Mouse (Mus musculus) neural tube, embryonic 13.5 days (tissue): Measurements from ENCODE around the gene Hoxd3. TPM values are rescaled to one million over a fixed set of nuclear protein-coding genes. Genes with fewer than 3 reads are reported as not detected.

Experiments used
- ATAC-seq: fragments of 200-750 bp; cut with Nextera tagmentation; 2 replicates; pipeline ENCODE4 v1.8.0; 2017; ENCODE audit warnings: low read depth, mild to moderate bottlenecking, moderate TSS enrichment, moderate library complexity
- H3K27ac ChIP-seq: fragments of 300-500 bp; sonication (generic); replicated peaks from 2 replicates; pipeline ENCODE4 v1.5.1; 2015; ENCODE audit warnings: moderate library complexity, mild to moderate bottlenecking, inconsistent platforms
- H3K27me3 ChIP-seq: fragments of 300-500 bp; sonication (generic); 2 replicates; pipeline ENCODE4 v1.6.1; 2015; ENCODE audit warnings: mild to moderate bottlenecking, inconsistent platforms
- H3K36me3 ChIP-seq: fragments of 300-500 bp; sonication (generic); 2 replicates; pipeline ENCODE4 v1.6.1; 2015; ENCODE audit warnings: mild to moderate bottlenecking, inconsistent platforms
- H3K4me1 ChIP-seq: fragments of 300-500 bp; sonication (generic); replicated peaks from 2 replicates; pipeline ENCODE4 v1.6.1; 2015; ENCODE audit warnings: inconsistent platforms
- H3K4me2 ChIP-seq: fragments of 300-500 bp; sonication (generic); 2 replicates; pipeline ENCODE4 v1.6.1; 2015; ENCODE audit warnings: inconsistent platforms, mild to moderate bottlenecking, moderate library complexity
- H3K4me3 ChIP-seq: fragments of 300-500 bp; sonication (generic); 2 replicates; pipeline ENCODE4 v1.5.1; 2015; ENCODE audit warnings: mild to moderate bottlenecking, inconsistent platforms
- H3K9ac ChIP-seq: fragments of 300-500 bp; sonication (generic); 2 replicates; pipeline ENCODE4 v1.6.1; 2015; ENCODE audit warnings: moderate library complexity, mild to moderate bottlenecking, inconsistent platforms
- H3K9me3 ChIP-seq: fragments of 300-500 bp; sonication (generic); 2 replicates; pipeline ENCODE4 v1.6.1; 2016; ENCODE audit warnings: inconsistent platforms
- WGBS: fragments of 180-500 bp; shearing (Covaris S2); methylation state at CpG from one replicate; pipeline ENCODE4 v1.1.7; 2015; 5-methylcytosine and 5-hydroxymethylcytosine counted together
- polyA plus RNA-seq: library from polyadenylated mRNA; unstranded; fragments of >200 nt; fragmentation: Nextera tagmentation; extraction: Ambion mirVana; gene quantifications from 2 replicates; pipeline ENCODE4 v1.2.1, GENCODE M21; 2015

Hoxd3 gene
- polyA plus RNA-seq, 1 experiment from 2014 or later: 24.2 TPM

DNA sequence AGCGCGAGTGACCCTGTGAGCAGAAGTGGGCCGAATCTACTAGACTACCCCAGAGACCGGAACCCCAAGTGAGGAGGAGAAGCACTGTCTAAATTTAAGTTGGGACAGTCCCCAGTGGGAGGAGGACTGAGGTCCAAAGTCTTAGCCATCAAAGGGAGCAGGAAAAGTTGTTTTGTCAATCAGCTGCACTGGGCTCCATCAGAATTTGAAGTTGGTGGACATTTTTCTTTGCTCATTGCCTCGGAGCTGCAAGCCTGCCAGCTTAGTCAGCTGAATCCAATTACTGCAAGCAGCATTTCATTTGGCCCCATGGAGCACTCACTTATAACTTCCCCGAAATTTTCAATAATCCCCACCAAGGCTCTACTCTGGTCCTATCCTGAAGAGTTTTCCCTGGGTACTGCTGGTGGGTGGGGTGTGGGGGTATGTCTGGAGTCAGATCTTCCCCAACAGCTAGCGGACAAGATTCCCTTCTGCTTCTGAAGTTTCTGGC lies 25.9 kb downstream of the Hoxd3 start:
- Histone ChIP-seq H3K27me3 (no peaks in the 10 kb centered on the region), H3K9me3 (no peaks in the 10 kb centered on the region), H3K27ac (peak overlapping the region; percentile 99), H3K4me2 (peak overlapping the region; percentile 68), H3K9ac (peak overlapping the region; percentile 86), H3K4me1 (peaks cover 93% of the 10 kb centered on the region), H3K36me3 (peaks cover 7% of the 10 kb centered on the region), H3K4me3 (peak overlapping the region; percentile 38)
- WGBS: 13% methylated on average over 7 of the region's 7 CpGs
- no peak for ATAC-seq

DNA sequence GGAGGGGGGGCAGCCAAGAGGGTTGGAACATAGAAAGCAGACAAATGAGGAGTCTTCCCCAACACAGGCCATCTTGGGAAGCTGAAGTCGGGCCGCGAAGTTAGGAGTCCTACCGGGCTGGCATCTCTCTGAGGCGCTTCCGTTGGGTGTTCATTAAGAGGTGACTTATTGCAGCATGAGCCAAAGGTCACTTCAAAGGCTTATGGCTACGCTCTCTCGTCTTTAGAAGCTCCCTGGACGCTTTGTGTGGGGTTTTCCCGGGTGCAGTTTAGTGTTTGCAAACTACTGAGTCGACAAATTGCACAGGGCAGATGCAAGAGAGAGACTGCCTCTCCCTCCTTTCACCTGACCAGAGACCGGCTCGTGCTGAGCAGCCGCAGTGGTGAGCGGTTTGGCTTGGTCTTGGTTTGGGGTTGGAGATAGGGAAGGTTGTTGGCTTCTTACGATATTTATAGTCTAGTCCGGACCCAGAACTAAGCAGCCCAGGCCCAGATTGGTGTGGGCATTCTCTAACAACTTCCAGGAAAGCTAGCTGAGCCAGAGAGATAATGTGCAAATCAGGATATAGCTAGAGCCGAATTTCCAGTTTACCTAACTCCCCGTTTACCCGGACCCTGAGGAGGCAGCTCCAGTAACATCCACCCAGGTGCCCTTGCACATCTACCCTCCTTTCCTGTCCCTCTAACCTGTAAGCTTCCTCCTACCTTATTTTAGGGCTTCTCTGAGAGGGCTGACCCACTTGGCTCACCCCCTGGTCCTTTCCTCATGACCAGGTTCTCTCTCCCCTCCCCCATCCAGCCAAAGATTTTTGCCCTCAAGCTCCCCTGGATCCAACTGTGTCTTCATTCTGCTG lies 27.1 kb downstream of the Hoxd3 start:
- WGBS: 2% methylated on average over 20 of the region's 20 CpGs
- Histone ChIP-seq H3K9me3 (no peaks in the 10 kb centered on the region), H3K9ac (peak overlapping the region; percentile 86), H3K4me2 (peak overlapping the region; percentile 68), H3K36me3 (peaks cover 11% of the 10 kb centered on the region), H3K4me1 (peaks cover 90% of the 10 kb centered on the region), H3K4me3 (peak overlapping the region; percentile 38), H3K27ac (peak overlapping the region; percentile 99), H3K27me3 (no peaks in the 10 kb centered on the region)
- no peak for ATAC-seq

DNA sequence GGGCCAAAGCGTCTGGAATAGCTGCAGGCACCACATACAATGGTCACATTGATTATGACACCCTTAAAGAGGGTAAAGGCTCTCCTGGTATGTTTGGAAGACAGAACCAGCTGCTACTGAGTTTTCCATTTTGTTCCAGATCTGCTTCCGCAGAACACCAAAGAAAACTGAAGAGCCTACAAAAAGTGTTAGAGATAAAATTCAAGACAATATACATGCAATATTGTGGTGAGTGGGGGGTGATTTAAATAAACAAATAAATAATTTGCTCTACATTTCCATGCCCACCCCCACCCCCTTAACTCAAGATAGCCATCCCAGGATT lies 27.7 kb downstream of the Hoxd3 start:
- Histone ChIP-seq H3K9ac (peak overlapping the region; percentile 86), H3K27me3 (no peaks in the 10 kb centered on the region), H3K9me3 (no peaks in the 10 kb centered on the region), H3K27ac (peak overlapping the region; percentile 99), H3K4me2 (peak overlapping the region; percentile 68), H3K4me3 (peak overlapping the region; percentile 38), H3K4me1 (peaks cover 90% of the 10 kb centered on the region), H3K36me3 (peaks cover 17% of the 10 kb centered on the region)
- ATAC-seq: no peak
- 7% methylated on average over 2 of the region's 2 CpGs for WGBS

DNA sequence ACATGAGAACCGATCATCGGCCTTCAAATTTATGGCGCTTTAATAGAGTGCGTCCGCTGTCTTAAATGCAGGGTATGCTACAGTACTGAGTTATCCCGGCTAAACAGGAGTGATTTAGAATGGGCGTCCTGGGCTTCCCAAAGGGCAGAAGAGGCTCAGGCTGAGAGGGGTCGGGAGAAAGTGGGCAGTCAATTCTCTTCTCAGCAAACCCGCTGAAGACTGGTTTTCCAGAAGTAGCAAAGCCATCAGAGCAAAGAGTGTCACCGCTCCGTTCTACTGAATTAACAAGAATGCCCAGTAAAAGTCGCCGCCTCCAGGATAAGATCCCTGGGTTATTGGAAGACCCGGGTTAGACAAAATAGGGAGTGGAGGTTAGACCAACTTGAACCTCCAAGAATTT lies 28.1 kb downstream of the Hoxd3 start:
- Histone ChIP-seq H3K27ac (peak overlapping the region; percentile 99), H3K9me3 (no peaks in the 10 kb centered on the region), H3K4me2 (peak overlapping the region; percentile 68), H3K27me3 (no peaks in the 10 kb centered on the region), H3K4me3 (peak overlapping the region; percentile 38), H3K4me1 (peaks cover 90% of the 10 kb centered on the region), H3K9ac (peak overlapping the region; percentile 86), H3K36me3 (peaks cover 21% of the 10 kb centered on the region)
- under 1% methylated on average over 14 of the region's 14 CpGs for WGBS
- ATAC-seq: no peak

DNA sequence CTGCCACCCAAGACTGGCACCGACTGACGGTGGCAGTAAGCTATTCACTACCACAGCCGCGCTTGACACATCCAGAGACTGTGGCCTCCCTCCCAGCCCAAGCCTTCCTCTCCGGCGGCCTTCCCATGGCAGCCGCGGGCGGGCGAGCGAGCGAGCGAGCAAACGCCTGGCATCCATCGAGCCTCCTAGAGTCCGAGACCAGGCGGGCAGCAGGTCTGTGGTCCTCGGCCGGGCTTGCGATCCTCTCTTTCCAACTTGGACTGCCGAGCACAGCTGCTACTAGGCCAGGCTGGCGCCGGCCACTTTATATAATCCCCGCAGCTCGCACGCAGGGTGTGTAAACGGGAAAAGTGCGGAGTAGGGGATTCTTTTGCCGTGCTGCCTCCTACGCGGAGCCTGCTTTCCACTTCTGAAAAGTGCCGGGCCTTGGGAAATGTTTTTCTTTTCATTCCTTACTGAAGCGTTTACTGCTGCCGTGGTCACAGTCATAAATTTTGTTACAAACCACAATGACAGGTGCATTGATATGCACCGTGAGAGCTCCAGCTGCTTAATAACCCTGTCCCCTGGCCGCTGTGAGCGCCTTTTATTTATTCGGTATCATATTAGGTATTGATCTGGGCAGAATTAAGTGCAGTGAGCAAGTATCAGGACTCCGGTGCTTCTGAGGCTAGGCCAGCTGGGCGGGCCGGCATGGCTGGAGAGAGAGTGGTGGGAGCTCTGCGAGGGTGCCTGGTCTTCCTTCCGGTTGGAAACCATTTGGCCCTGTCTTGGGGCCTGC lies 28.8 kb downstream of the Hoxd3 start:
- H3K9me3 ChIP-seq: no peaks in the 10 kb centered on the region
- H3K36me3 ChIP-seq: peaks cover 19% of the 10 kb centered on the region
- H3K4me1 ChIP-seq: peaks cover 90% of the 10 kb centered on the region
- peak overlapping the region; percentile 38 for H3K4me3 ChIP-seq
- no peaks in the 10 kb centered on the region for H3K27me3 ChIP-seq
- peak overlapping the region; percentile 86 for H3K9ac ChIP-seq
- WGBS: under 1% methylated on average over 43 of the region's 43 CpGs
- peak; percentile 38 for ATAC-seq
- peak overlapping the region; percentile 68 for H3K4me2 ChIP-seq
- H3K27ac ChIP-seq: peak overlapping the region; percentile 99

DNA sequence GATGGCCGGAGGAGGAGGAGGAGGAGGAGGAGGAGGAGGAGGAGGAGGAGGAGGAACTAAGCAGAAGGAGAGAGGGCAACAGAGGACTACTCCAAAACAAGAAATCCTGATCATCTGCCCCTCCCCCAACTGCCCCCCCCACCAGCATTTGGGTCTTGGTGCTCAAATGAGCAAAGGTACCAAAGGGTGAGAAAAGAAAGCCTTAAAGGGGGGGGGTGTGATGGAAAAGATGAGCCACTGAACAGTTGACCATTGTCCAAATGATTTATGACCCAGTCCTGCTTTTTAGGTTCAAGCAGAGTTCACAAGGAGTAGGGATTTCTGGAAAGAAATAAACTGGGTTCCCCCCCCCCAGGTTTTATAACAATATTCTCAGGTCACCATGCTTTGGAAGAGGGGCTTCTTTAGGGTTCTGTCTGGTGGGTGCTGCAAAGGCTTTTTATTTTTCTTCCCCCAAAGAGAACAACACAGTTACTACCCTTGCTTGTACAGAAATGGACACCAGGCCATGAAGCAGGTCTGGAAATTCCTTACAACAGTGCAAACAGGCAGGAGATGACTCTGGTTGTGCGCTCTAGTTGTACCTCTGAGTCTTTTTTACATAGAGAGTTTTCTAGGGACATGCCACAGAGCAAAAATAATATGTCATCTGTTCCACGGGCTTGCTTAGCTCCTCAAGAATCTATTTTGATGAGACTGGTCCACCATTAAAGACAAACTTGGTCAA lies 29.7 kb downstream of the Hoxd3 start:
- H3K4me1 ChIP-seq: peaks cover 90% of the 10 kb centered on the region
- H3K27me3 ChIP-seq: no peaks in the 10 kb centered on the region
- H3K4me2 ChIP-seq: peak overlapping the region; percentile 18; the same call in 1 of the 2 replicates
- no peaks in the 10 kb centered on the region for H3K9me3 ChIP-seq
- peaks cover 18% of the 10 kb centered on the region for H3K36me3 ChIP-seq
- no peak overlapping the region for H3K4me3 ChIP-seq
- H3K9ac ChIP-seq: peak overlapping the region; percentile 86
- WGBS: 18% methylated on average over 2 of the region's 3 CpGs
- H3K27ac ChIP-seq: peak overlapping the region; percentile 99
- no peak for ATAC-seq

DNA sequence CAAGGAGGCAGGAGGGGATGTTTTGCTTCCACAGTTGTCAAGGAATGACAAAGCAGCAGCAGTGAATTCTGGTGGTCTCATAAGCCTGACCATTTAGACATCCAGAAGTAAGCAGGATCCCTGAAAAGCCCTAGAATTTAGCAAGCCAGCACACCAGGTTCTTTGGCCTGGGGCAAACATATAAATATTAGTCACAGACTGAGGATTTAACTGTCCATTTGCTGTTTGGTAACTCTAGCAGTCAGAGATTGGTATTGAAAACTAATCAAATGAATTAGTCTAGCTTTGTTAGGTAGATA lies 30.2 kb downstream of the Hoxd3 start:
- 0 out of 2 replicates have a peak overlapping the region, but pooled peaks have one; percentile 86 for H3K9ac ChIP-seq
- ATAC-seq: no peak
- no peaks in the 10 kb centered on the region for H3K9me3 ChIP-seq
- 0 out of 2 replicates have a peak overlapping the region, but pooled peaks have one; percentile 18 for H3K4me2 ChIP-seq
- H3K36me3 ChIP-seq: peaks cover 23% of the 10 kb centered on the region
- H3K4me3 ChIP-seq: no peak overlapping the region
- peaks cover 90% of the 10 kb centered on the region for H3K4me1 ChIP-seq
- H3K27me3 ChIP-seq: no peaks in the 10 kb centered on the region
- H3K27ac ChIP-seq: peak overlapping the region; percentile 99

DNA sequence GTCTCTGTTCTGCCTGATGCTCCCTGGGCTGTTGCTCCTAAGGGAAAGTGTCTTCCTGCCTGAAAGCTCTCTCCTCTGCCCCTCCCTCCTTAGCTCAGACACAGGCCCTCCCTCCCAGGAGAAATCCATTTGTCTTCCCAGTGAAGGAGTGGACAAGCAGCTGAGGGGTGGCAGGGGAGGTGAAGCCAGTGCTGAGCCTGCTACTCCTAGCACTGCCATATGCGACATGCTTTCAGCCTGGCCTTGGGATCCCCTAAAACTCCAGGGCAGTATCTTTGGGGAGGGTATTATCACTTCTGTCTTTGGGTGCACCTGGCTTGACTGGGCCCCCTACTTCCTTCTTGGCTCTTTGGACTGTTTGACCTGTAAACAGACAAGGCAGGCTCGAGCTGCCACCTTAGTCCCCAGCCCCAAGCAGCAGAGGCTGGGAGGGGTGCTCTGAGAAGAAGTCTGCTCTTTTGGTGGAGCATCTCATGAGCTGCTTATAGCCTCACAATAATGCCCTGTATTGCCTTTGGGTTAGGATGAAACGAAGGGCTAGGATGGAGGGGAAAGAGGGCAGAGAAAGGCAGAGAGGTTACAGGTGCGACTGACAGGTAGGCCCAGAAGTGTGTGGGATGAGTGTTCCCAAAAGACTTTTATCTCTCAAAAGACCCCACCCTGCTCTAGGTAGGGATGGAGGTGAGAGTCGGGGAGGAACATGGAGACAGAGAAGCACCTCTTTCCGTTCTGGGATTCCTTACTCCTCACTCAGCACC lies 34.0 kb downstream of the Hoxd3 start:
- Histone ChIP-seq H3K9ac (peak overlapping the region; percentile 81), H3K4me1 (peaks cover 90% of the 10 kb centered on the region), H3K27me3 (no peaks in the 10 kb centered on the region), H3K9me3 (no peaks in the 10 kb centered on the region), H3K27ac (peak overlapping the region; percentile 95), H3K4me2 (peak overlapping the region; percentile 52), H3K36me3 (peaks cover 27% of the 10 kb centered on the region), H3K4me3 (peak overlapping the region; percentile 36)
- no peak for ATAC-seq
- WGBS: 10% methylated on average over 6 of the region's 6 CpGs

DNA sequence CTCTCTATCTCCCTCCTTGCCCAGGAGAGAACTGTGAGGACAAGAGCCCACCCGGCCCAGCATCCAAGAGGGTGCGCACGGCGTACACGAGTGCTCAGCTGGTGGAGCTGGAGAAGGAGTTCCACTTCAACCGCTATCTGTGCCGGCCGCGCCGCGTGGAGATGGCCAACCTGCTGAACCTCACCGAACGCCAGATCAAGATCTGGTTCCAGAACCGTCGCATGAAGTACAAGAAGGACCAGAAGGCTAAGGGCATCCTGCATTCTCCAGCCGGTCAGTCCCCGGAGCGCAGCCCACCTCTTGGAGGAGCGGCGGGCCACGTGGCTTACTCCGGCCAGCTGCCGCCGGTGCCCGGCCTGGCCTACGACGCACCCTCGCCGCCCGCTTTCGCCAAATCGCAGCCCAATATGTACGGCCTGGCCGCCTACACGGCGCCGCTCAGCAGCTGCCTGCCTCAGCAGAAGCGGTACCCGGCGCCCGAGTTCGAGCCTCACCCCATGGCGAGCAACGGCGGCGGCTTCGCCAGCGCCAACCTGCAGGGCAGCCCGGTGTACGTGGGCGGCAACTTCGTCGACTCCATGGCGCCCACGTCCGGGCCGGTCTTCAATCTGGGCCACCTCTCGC lies 34.7 kb downstream of the Hoxd3 start:
- Histone ChIP-seq H3K36me3 (peaks cover 27% of the 10 kb centered on the region), H3K9me3 (no peaks in the 10 kb centered on the region), H3K4me1 (peaks cover 90% of the 10 kb centered on the region), H3K9ac (peak overlapping the region; percentile 81), H3K4me2 (peak overlapping the region; percentile 52), H3K27me3 (no peaks in the 10 kb centered on the region), H3K27ac (peak overlapping the region; percentile 95), H3K4me3 (peak overlapping the region; percentile 36)
- ATAC-seq: no peak
- 2% methylated on average over 57 of the region's 58 CpGs for WGBS

DNA sequence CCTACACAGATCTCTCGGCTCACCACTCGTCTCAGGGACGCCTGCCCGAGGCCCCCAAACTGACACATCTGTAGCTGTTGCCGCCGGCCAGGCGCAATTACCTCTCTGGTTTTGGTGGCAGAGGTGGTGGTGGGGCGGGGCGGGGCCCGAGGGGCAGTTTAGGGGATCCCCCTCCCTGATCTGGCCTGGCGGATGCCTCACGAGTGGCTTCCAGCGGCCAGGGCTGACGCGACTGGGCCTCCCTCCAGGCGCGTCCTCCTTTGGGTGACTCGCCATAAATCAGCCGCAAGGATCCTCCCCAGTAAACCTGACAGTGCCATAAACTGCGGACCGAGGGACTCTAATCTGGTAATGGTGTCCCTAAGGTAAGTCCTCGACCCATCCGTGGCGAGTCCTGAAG lies 35.3 kb downstream of the Hoxd3 start:
- peak overlapping the region; percentile 36 for H3K4me3 ChIP-seq
- 3% methylated on average over 24 of the region's 24 CpGs for WGBS
- H3K9me3 ChIP-seq: no peaks in the 10 kb centered on the region
- peaks cover 27% of the 10 kb centered on the region for H3K36me3 ChIP-seq
- H3K4me2 ChIP-seq: peak overlapping the region; percentile 52
- 0 out of 2 replicates have a peak, but pooled peaks have one; percentile 8 for ATAC-seq
- peaks cover 90% of the 10 kb centered on the region for H3K4me1 ChIP-seq
- no peaks in the 10 kb centered on the region for H3K27me3 ChIP-seq
- H3K9ac ChIP-seq: peak overlapping the region; percentile 81
- peak overlapping the region; percentile 95 for H3K27ac ChIP-seq

DNA sequence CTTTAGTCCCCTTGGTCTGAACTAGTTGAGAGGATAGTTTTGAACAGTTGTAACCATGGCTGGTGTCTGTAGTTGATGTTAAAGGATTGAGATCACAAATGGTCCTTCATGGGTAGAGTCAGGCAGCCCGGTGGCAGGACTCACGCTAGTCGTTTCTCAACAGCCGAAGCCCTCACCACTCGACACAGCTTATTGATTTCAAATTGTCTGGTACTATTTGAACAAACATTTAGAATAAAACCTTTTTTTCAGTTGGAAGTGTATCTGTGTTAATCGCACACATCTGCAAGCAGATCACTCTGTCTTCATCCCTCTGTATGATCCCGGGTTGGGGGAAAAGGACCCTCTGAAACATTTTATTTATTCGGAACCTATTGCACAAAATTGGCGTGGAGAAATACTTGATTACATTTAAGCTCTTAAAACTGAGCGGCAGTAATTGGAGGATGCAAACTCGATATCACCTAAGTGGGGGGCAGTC lies 36.0 kb downstream of the Hoxd3 start:
- WGBS: 8% methylated on average over 11 of the region's 11 CpGs
- H3K4me3 ChIP-seq: peak overlapping the region; percentile 36
- peaks cover 97% of the 10 kb centered on the region for H3K4me1 ChIP-seq
- peak overlapping the region; percentile 95 for H3K27ac ChIP-seq
- peak overlapping the region; percentile 52 for H3K4me2 ChIP-seq
- no peak for ATAC-seq
- H3K9ac ChIP-seq: peak overlapping the region; percentile 81
- peaks cover 27% of the 10 kb centered on the region for H3K36me3 ChIP-seq
- H3K27me3 ChIP-seq: no peaks in the 10 kb centered on the region
- H3K9me3 ChIP-seq: no peaks in the 10 kb centered on the region
